Mouse (Mus musculus): ENCODE measurements around the gene Epb41l5.

- TF ChIP-seq GATA1 (IDR thresholded peaks at IDR 0.05; ENCODE audit: borderline replicate concordance, low read length) (no peak), FLI1 (IDR thresholded peaks at IDR 0.05; ENCODE audit: low read length) (no peak)
These were observed 125.0 kb downstream of the Epb41l5 start for GRCm38 (mm10) chr1:119523826-119524225.

All from megakaryocyte, embryonic 14.5 days (primary cell).